Mouse (Mus musculus) ES-Bruce4 (cell line): ENCODE data around the gene Dhx34. TPM values are rescaled to one million over a fixed set of nuclear protein-coding genes. Genes with fewer than 3 reads are reported as not detected.

ENCODE experiments used
- H3K27ac ChIP-seq: 2 replicates; pipeline ENCODE4 v1.5.1; 2012; ENCODE audit warnings: low read length, inconsistent platforms; ENCODE audit not compliant: insufficient read depth
- H3K27me3 ChIP-seq: 2 replicates; pipeline ENCODE4 v1.6.1; 2012; ENCODE audit warnings: mild to moderate bottlenecking, low read length, inconsistent platforms; ENCODE audit not compliant: control insufficient read depth, poor library complexity, insufficient read depth, severe bottlenecking
- H3K36me3 ChIP-seq: 2 replicates; pipeline ENCODE4 v1.6.1; 2012; ENCODE audit warnings: inconsistent platforms, mild to moderate bottlenecking, low read length, moderate library complexity; ENCODE audit not compliant: control insufficient read depth, poor library complexity, insufficient read depth, severe bottlenecking
- H3K4me1 ChIP-seq: one replicate; pipeline ENCODE4 v1.8.1; 2011; ENCODE audit warnings: low read length; ENCODE audit not compliant: control insufficient read depth, insufficient read depth
- H3K4me3 ChIP-seq: 2 replicates; pipeline ENCODE4 v1.5.1; 2011; ENCODE audit warnings: low read depth, mild to moderate bottlenecking, low read length
- H3K9ac ChIP-seq: 2 replicates; pipeline ENCODE4 v1.6.1; 2012; ENCODE audit warnings: low read depth, mild to moderate bottlenecking, inconsistent platforms; ENCODE audit not compliant: poor library complexity, severe bottlenecking
- H3K9me3 ChIP-seq: replicated peaks from 2 replicates; pipeline ENCODE4 v1.6.1; 2012; ENCODE audit warnings: mild to moderate bottlenecking, low read length, inconsistent platforms; ENCODE audit not compliant: control insufficient read depth, poor library complexity, insufficient read depth, severe bottlenecking
- CTCF ChIP-seq: IDR thresholded peaks from one replicate; pipeline ENCODE4 v1.8.1; 2011; ENCODE audit warnings: low read depth, low read length
- EP300 ChIP-seq: IDR thresholded peaks from 2 replicates; pipeline ENCODE4 v1.6.1; 2011; ENCODE audit warnings: low read depth, low read length; ENCODE audit not compliant: insufficient read depth
- POLR2A ChIP-seq: IDR thresholded peaks from one replicate; pipeline ENCODE4 v1.8.1; 2011; ENCODE audit warnings: low read length; ENCODE audit not compliant: insufficient read depth
- polyA plus RNA-seq: library from polyadenylated mRNA; stranded (reverse); fragments of >200 nt; gene quantifications from 2 replicates; pipeline ENCODE4 v1.2.4, GENCODE M21; 2011; ENCODE audit warnings: low read depth; ENCODE audit not compliant: missing spikeins, insufficient read depth, insufficient read length

Gene Dhx34
- polyA plus RNA-seq, 1 experiment, result 11.6 TPM

- Histone ChIP-seq H3K27ac (no peak within 1 kb of the TSS), H3K9me3 (no peaks in the 10 kb centered on the region), H3K4me1 (no peaks in the 10 kb centered on the region), H3K4me3 (no peak within 1 kb of the TSS), H3K36me3 (no peaks in the 10 kb centered on the region), H3K27me3 (no peaks in the 10 kb centered on the region), H3K9ac (no peak within 1 kb of the TSS)
- TF ChIP-seq POLR2A (no peak), EP300 (no peak), CTCF (no peak)
Measured at GRCm38 (mm10) chr7:16244067-16244466, 22.2 kb upstream of the Dhx34 start, which contains the start of gene C5ar2. C5ar2 (minus strand) TSS chr7:16244154.

GRCm38 (mm10) chr7:16242198-16242597 lies 20.4 kb upstream of the Dhx34 start:
- no peaks in the 10 kb centered on the region for H3K27me3 ChIP-seq
- H3K4me1 ChIP-seq, result no peaks in the 10 kb centered on the region
- no peak for TF ChIP-seq POLR2A
- no peak for TF ChIP-seq CTCF
- H3K9ac ChIP-seq, result no peak overlapping the region
- no peaks in the 10 kb centered on the region for H3K36me3 ChIP-seq
- no peak overlapping the region for H3K4me3 ChIP-seq
- H3K27ac ChIP-seq, result no peak overlapping the region
- H3K9me3 ChIP-seq, result no peaks in the 10 kb centered on the region

- H3K27ac ChIP-seq, result no peak overlapping the region
Measured at GRCm38 (mm10) chr7:16241787-16242186, 19.9 kb upstream of the Dhx34 start.

GRCm38 (mm10) chr7:16240978-16241303 lies 19.1 kb upstream of the Dhx34 start:
- no peak overlapping the region for H3K4me3 ChIP-seq
- no peaks in the 10 kb centered on the region for H3K36me3 ChIP-seq
- H3K9me3 ChIP-seq, result no peaks in the 10 kb centered on the region
- H3K4me1 ChIP-seq, result no peaks in the 10 kb centered on the region
- no peaks in the 10 kb centered on the region for H3K27me3 ChIP-seq
- TF ChIP-seq POLR2A (no peak), CTCF (no peak), EP300 (no peak)
- no peak overlapping the region for H3K9ac ChIP-seq
- no peak overlapping the region for H3K27ac ChIP-seq

More at GRCm38 (mm10) chr7:16241787-16242186, 19.9 kb upstream of the Dhx34 start:
- H3K4me3 ChIP-seq, result no peak overlapping the region
- TF ChIP-seq CTCF, result no peak
- TF ChIP-seq POLR2A, result no peak
- no peak for TF ChIP-seq EP300
- H3K36me3 ChIP-seq, result no peaks in the 10 kb centered on the region
- H3K4me1 ChIP-seq, result no peaks in the 10 kb centered on the region
- no peak overlapping the region for H3K9ac ChIP-seq
- no peaks in the 10 kb centered on the region for H3K9me3 ChIP-seq
- H3K27me3 ChIP-seq, result no peaks in the 10 kb centered on the region

GRCm38 (mm10) chr7:16240281-16240977 lies 18.6 kb upstream of the Dhx34 start:
- no peak overlapping the region for H3K27ac ChIP-seq
- H3K36me3 ChIP-seq, result no peaks in the 10 kb centered on the region
- no peaks in the 10 kb centered on the region for H3K27me3 ChIP-seq
- no peak for TF ChIP-seq CTCF
- no peaks in the 10 kb centered on the region for H3K4me1 ChIP-seq
- no peak overlapping the region for H3K4me3 ChIP-seq
- H3K9ac ChIP-seq, result no peak overlapping the region
- no peaks in the 10 kb centered on the region for H3K9me3 ChIP-seq

- Histone ChIP-seq H3K9ac (no peak overlapping the region), H3K27me3 (no peaks in the 10 kb centered on the region), H3K4me1 (no peaks in the 10 kb centered on the region), H3K4me3 (no peak overlapping the region), H3K36me3 (no peaks in the 10 kb centered on the region), H3K27ac (no peak overlapping the region), H3K9me3 (no peaks in the 10 kb centered on the region)
- no peak for TF ChIP-seq POLR2A
- TF ChIP-seq CTCF, result no peak
- TF ChIP-seq EP300, result no peak
Measured at GRCm38 (mm10) chr7:16239554-16239997, 17.7 kb upstream of the Dhx34 start.
